Mouse (Mus musculus) G1E (cell line): ENCODE results near the gene Plekha8. TPM values are rescaled to one million over a fixed set of nuclear protein-coding genes. Genes with fewer than 3 reads are reported as not detected.
A peak's percentile ranks its signal among the peaks of the same experiment; 100 is the strongest.

Experiments used
- ATAC-seq: 2 replicates; pipeline ENCODE4 v1.8.0; 2016; ENCODE audit warnings: mild to moderate bottlenecking; ENCODE audit not compliant: insufficient number of reproducible peaks, poor library complexity, low FRiP score, severe bottlenecking; ENCODE audit errors: extremely low read depth
- DNase-seq: peaks from one replicate; pipeline ENCODE4 v3.0.0; 2012; ENCODE audit warnings: low spot score
- H3K27me3 ChIP-seq: 2 replicates; pipeline ENCODE4 v1.6.1; 2012; ENCODE audit warnings: mild to moderate bottlenecking, low read length, inconsistent platforms; ENCODE audit not compliant: insufficient read depth
- H3K36me3 ChIP-seq: replicated peaks from 2 replicates; pipeline ENCODE3; 2012; ENCODE audit warnings: mild to moderate bottlenecking, inconsistent platforms
- H3K4me1 ChIP-seq: 2 replicates; pipeline ENCODE4 v1.6.1; 2012; ENCODE audit warnings: low read depth, low read length, inconsistent platforms, mixed read lengths; ENCODE audit not compliant: insufficient read depth
- H3K4me3 ChIP-seq: 2 replicates; pipeline ENCODE4 v1.5.1; 2012; ENCODE audit warnings: low read depth, mild to moderate bottlenecking, inconsistent platforms, low read length, moderate library complexity, mixed read lengths
- H3K9me3 ChIP-seq: replicated peaks from 2 replicates; pipeline ENCODE4 v1.6.1; 2012; ENCODE audit warnings: inconsistent platforms
- CTCF ChIP-seq: IDR thresholded peaks from 2 replicates; pipeline ENCODE4 v1.5.1; 2012; ENCODE audit warnings: low read depth, low read length, inconsistent platforms, mixed read lengths
- GATA1 ChIP-seq: IDR thresholded peaks from 2 replicates; pipeline ENCODE4 v1.6.1; 2012; ENCODE audit warnings: borderline replicate concordance, low read length, inconsistent platforms, mixed read lengths
- GATA2 ChIP-seq: IDR thresholded peaks from 2 replicates; pipeline ENCODE4 v1.6.1; 2012; ENCODE audit warnings: low read depth, low read length, inconsistent platforms, borderline replicate concordance
- POLR2AphosphoS5 ChIP-seq: IDR thresholded peaks from 2 replicates; pipeline ENCODE4 v1.6.1; 2012; ENCODE audit warnings: low read depth, low read length, inconsistent platforms; ENCODE audit not compliant: insufficient replicate concordance
- TAL1 ChIP-seq: conservative IDR thresholded peaks from 2 replicates; pipeline ENCODE4 v1.6.1; 2012; ENCODE audit warnings: low read depth, low read length, inconsistent platforms, mixed read lengths
- polyA plus RNA-seq: library from polyadenylated mRNA; stranded (reverse); fragments of >175 nt; gene quantifications from 2 replicates; pipeline ENCODE4 v1.2.3, GENCODE M21; 2012
- total RNA-seq, 2 experiments: library from RNA; stranded (forward) in 1 of 2; stranded (reverse) in 1 of 2; fragments of 200-1000 nt in 1 of 2; fragments of >200 nt in 1 of 2; fragmentation: Nextera tagmentation in 1 of 2; gene quantifications; 2 replicates each; pipeline ENCODE4 v1.2.3; 2014 to 2017

Plekha8 gene
- total and polyA plus RNA-seq, 3 experiments = 1.5 to 16.2 (median 14.7) TPM

DNA sequence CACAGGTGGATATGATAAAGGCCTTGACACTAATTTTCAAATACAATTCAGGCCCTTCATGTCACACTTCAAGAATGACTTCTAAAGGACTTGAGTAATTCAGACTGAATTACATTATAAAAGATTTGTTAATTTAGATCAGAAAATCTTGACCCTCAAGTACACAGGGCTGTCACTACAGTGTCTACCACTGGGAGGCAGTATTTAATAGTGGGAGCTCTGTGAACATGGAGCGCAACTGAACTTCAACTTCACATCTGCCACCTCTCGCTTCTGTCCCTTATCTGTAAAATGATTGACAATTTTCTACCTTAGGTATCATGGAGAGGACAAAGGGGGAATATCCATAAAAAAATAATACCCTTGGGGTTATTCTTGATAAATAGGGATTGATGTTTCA is 8.7 kb upstream of the Plekha8 start:
- no peak for TF ChIP-seq TAL1
- no peak for TF ChIP-seq GATA1
- no peak for TF ChIP-seq POLR2AphosphoS5
- ATAC-seq (no peak; the same call in 1 of the 2 replicates), DNase-seq (no peak)
- Histone ChIP-seq H3K36me3 (peaks cover 13% of the 10 kb centered on the region), H3K4me3 (no peak overlapping the region), H3K27me3 (no peaks in the 10 kb centered on the region), H3K4me1 (peaks cover 13% of the 10 kb centered on the region), H3K9me3 (no peaks in the 10 kb centered on the region)

DNA sequence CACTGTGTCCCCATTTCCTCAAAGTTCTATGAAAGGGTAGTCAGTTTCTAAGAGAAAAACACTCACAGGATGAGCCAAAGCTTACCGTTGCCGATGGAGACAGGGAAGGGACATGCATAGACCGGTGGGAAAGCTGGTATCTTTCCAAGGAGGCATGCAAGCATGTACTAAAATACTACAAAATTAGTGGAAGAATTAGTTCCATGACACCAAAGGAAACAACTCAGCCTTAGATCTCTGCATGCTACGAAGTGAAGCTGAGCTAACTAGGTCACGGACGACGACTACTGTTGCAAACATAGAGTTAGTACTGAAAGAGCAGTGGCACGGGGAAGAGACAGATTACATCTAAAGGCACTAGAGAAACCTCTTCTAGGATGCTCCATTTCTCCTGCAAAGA is 8.0 kb upstream of the Plekha8 start:
- H3K4me3 ChIP-seq = no peak overlapping the region
- no peaks in the 10 kb centered on the region for H3K27me3 ChIP-seq
- peaks cover 20% of the 10 kb centered on the region for H3K4me1 ChIP-seq
- peaks cover 13% of the 10 kb centered on the region for H3K36me3 ChIP-seq
- no peak for DNase-seq
- TF ChIP-seq GATA2 (no peak), GATA1 (no peak), CTCF (no peak)
- ATAC-seq = no peak
- no peaks in the 10 kb centered on the region for H3K9me3 ChIP-seq

DNA sequence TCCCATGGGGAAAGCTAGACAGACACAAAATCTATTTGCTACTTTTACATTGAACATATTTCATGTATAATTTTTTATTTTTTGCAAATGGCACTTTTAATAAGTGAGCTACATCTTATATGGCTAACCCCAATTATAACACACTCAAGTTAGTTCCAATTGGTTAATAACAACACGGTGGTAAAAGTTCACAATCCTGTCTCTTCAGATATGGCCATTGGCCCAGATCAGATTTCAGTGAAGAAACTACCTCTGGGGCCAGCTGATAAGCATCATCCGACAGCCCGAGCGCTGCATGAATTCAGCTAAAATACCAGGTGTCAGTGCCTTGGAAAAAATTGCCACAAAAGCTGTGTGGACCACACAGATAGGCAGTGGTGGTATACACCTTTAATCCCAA is 7.2 kb upstream of the Plekha8 start:
- no peaks in the 10 kb centered on the region for H3K27me3 ChIP-seq
- peaks cover 11% of the 10 kb centered on the region for H3K36me3 ChIP-seq
- ATAC-seq (peak; percentile 62; the same call in 1 of the 2 replicates), DNase-seq (no peak)
- no peaks in the 10 kb centered on the region for H3K9me3 ChIP-seq
- no peak for TF ChIP-seq GATA1
- no peak for TF ChIP-seq CTCF
- no peak for TF ChIP-seq TAL1
- TF ChIP-seq POLR2AphosphoS5 = no peak
- no peak for TF ChIP-seq GATA2
- H3K4me3 ChIP-seq = no peak overlapping the region
- peaks cover 25% of the 10 kb centered on the region for H3K4me1 ChIP-seq

DNA sequence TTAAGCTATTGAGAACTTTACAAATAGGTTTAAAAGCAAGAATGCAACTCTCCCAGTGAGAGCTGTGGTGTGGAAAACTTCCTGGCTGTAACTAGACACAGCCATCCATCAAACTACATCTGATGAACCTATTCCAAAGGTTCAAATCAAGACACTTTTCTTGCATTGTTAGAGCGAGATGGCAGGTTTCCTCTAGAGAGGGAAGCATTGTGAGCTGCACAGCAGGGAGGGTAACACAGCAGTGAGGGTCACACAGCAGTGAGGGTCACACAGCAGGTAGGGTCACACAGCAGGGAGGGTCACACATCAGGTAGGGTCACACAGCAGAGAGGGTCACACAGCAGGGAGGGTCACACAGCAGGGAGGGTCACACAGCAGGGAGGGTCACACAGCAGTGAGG is 6.7 kb upstream of the Plekha8 start:
- Histone ChIP-seq H3K27me3 (no peaks in the 10 kb centered on the region), H3K36me3 (peaks cover 6% of the 10 kb centered on the region), H3K4me3 (no peak overlapping the region), H3K9me3 (no peaks in the 10 kb centered on the region), H3K4me1 (peaks cover 26% of the 10 kb centered on the region)
- no peak for TF ChIP-seq GATA1
- no peak for TF ChIP-seq GATA2
- TF ChIP-seq TAL1 = no peak
- no peak for TF ChIP-seq POLR2AphosphoS5
- TF ChIP-seq CTCF = no peak
- DNase-seq = no peak
- no peak for ATAC-seq

DNA sequence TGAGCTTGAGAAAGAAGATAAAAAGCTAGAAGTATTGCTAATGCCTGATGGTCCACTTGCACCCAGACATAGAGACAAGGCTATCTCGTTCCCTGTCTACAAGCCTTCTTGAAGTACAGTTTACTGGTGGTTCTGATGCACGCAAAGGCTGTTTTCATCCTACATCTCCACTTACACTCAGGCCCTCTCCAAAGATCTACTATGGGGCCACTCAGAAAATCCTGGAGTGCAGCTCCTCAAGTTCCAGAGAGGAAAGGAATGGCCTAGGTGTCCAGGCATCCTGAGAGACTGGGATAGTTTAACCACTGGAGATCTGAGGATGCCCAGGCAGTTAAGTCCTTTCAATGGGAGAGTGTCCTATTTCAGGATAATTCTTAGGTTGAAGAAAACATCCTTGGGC is 4.2 kb upstream of the Plekha8 start:
- Histone ChIP-seq H3K4me3 (no peak overlapping the region), H3K9me3 (no peaks in the 10 kb centered on the region), H3K4me1 (peaks cover 46% of the 10 kb centered on the region), H3K27me3 (no peaks in the 10 kb centered on the region), H3K36me3 (peaks cover 2% of the 10 kb centered on the region)
- DNase-seq = no peak
- TF ChIP-seq TAL1 (no peak), POLR2AphosphoS5 (no peak), CTCF (no peak), GATA1 (no peak), GATA2 (no peak)
- no peak for ATAC-seq

DNA sequence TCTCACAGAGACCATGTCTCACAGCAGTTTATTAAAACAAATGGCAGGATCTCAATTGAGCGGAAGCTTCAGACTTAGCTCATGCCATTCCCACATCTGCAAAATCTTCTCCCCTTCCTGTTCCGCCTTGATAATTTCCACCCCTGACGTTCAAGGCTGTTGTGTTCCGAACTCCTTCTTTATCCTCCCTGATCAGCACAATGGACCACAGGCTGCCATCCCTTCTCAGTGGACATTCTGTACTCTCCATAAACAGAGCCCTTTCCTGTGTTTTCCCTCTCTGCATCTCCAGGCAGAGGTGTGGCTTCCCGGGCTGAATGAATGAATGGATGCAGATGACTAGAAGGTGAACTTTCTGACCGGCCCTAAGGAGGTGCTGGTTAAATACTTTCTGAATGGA is 3.1 kb upstream of the Plekha8 start:
- DNase-seq = no peak
- TF ChIP-seq TAL1 (no peak), GATA1 (no peak), POLR2AphosphoS5 (no peak), GATA2 (no peak), CTCF (no peak)
- no peak for ATAC-seq
- Histone ChIP-seq H3K27me3 (no peaks in the 10 kb centered on the region), H3K4me3 (no peak overlapping the region), H3K4me1 (peaks cover 54% of the 10 kb centered on the region), H3K36me3 (peaks cover 3% of the 10 kb centered on the region), H3K9me3 (no peaks in the 10 kb centered on the region)

DNA sequence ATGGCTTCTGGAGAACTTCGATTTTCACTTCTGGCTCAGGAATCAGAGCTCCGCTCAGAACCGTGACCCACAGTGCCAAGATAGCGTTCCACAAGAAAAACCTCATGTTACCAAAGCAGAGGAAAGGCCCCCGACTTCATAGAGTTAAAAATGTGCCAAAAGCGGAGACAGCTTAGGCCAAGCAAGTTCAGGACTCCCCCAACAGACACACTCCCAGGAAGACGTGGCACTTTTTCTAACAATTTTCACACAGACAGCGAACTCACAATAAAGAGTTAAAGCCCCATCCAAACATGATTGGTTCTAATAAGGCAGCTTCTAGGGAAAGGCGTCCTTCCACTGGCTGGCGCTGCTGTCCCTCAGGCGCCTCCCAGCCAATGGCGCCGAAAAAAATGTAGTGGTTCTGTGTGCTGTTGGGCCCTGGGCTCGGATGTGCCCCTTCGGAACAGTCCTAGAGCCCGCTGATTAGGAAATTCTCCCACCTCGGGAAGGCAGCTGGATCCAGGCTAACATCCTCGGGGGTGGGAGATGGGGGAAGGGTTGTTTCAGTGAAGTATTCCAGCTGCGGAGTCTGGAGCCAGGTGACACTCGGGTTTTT is 1.9 kb upstream of the Plekha8 start:
- peak overlapping the region; percentile 72 for H3K4me3 ChIP-seq
- no peaks in the 10 kb centered on the region for H3K27me3 ChIP-seq
- peaks cover 9% of the 10 kb centered on the region for H3K36me3 ChIP-seq
- no peak for TF ChIP-seq POLR2AphosphoS5
- no peak for TF ChIP-seq GATA1
- no peak for TF ChIP-seq CTCF
- no peak for TF ChIP-seq TAL1
- TF ChIP-seq GATA2 = no peak
- ATAC-seq (peak; percentile 92), DNase-seq (peak; percentile 81)
- H3K4me1 ChIP-seq = peaks cover 51% of the 10 kb centered on the region
- H3K9me3 ChIP-seq = no peaks in the 10 kb centered on the region
